Mouse (Mus musculus) liver, adult 2 months (tissue): Measurements from ENCODE around the gene Dcaf15.

Source experiments
- CTCF ChIP-seq: fragments of 200-500 bp; IDR thresholded peaks from 2 replicates; pipeline ENCODE4 v1.5.1; 2011; ENCODE audit warnings: low read depth, low read length, control low read depth
- POLR2A ChIP-seq: fragments of 200-500 bp; IDR thresholded peaks from 2 replicates; pipeline ENCODE4 v1.6.1; 2011; ENCODE audit warnings: low read length, control low read depth; ENCODE audit not compliant: insufficient read depth; ENCODE audit errors: extremely low read depth

GRCm38 (mm10) chr8:84132225-84132624 lies 27.7 kb upstream of the Dcaf15 start:
- TF ChIP-seq CTCF (no peak), POLR2A (no peak)
